Mouse (Mus musculus) left cerebral cortex, adult 8-10 months (tissue): ENCODE data around the gene Rem2. TPM values are rescaled to one million over a fixed set of nuclear protein-coding genes. Genes with fewer than 3 reads are reported as not detected.

ENCODE experiments used
- DNase-seq, 2 experiments: peaks; one replicate each; pipeline ENCODE4 v3.0.0; 2022; ENCODE audit warnings: low spot score in 2 of 2
- total RNA-seq, 4 experiments: library from RNA; stranded (reverse); gene quantifications; 2 replicates each; pipeline ENCODE4 v1.2.4; 2022

Gene Rem2
- total RNA-seq = 10 to 100 TPM; 11.7 to 18.2 (median 13.6) TPM

GRCm38 (mm10) chr14:54475941-54476844 lies at the start of gene Rem2:
TSS of gene Rem2 (plus strand) at chr14:54476100.
- peak in 1 of 2 experiments; percentile 57 for DNase-seq

- DNase-seq = peak; percentile 86 to 88
These were observed 49.1 kb upstream of the Rem2 start, which contains the start of gene Mrpl52 for GRCm38 (mm10) chr14:54426689-54427398. TSS of gene Mrpl52 (plus strand) at chr14:54426909.

- DNase-seq = no peak
These were observed 48.2 kb upstream of the Rem2 start for GRCm38 (mm10) chr14:54427696-54428095.

GRCm38 (mm10) chr14:54428421-54428820 lies 47.5 kb upstream of the Rem2 start:
- DNase-seq = no peak

- DNase-seq = no peak
These were observed 46.4 kb upstream of the Rem2 start for GRCm38 (mm10) chr14:54429332-54430093.

GRCm38 (mm10) chr14:54430406-54431145 lies 45.3 kb upstream of the Rem2 start:
- DNase-seq = no peak

- peak in 1 of 2 experiments; percentile 37 for DNase-seq
These were observed 44.4 kb upstream of the Rem2 start, which contains the start of gene Mmp14 for GRCm38 (mm10) chr14:54431334-54432077. TSS of gene Mmp14 (plus strand) at chr14:54431612.

- DNase-seq = no peak
These were observed 43.6 kb upstream of the Rem2 start for GRCm38 (mm10) chr14:54432078-54432836.

GRCm38 (mm10) chr14:54432837-54433830 lies 42.8 kb upstream of the Rem2 start:
- DNase-seq = no peak

- no peak for DNase-seq
These were observed 41.9 kb upstream of the Rem2 start for GRCm38 (mm10) chr14:54433941-54434531.

GRCm38 (mm10) chr14:54435194-54435918 lies 40.5 kb upstream of the Rem2 start:
- DNase-seq = no peak

GRCm38 (mm10) chr14:54439155-54439554 lies 36.7 kb upstream of the Rem2 start:
- DNase-seq = no peak

- no peak for DNase-seq
These were observed 36.3 kb upstream of the Rem2 start for GRCm38 (mm10) chr14:54439610-54440009.

GRCm38 (mm10) chr14:54440538-54440937 lies 35.4 kb upstream of the Rem2 start:
- DNase-seq = no peak

- no peak for DNase-seq
These were observed 34.5 kb upstream of the Rem2 start for GRCm38 (mm10) chr14:54441365-54441764.

GRCm38 (mm10) chr14:54442548-54442947 lies 33.4 kb upstream of the Rem2 start:
- no peak for DNase-seq

GRCm38 (mm10) chr14:54443196-54443595 lies 32.7 kb upstream of the Rem2 start:
- DNase-seq = no peak
